Mouse (Mus musculus): ENCODE results near the gene Crybg1. TPM values are rescaled to one million over a fixed set of nuclear protein-coding genes. Genes with fewer than 3 reads are reported as not detected.

Gene Crybg1
- polyA plus RNA-seq, 1 experiment: 0.40 TPM

- H3K27ac ChIP-seq (ENCODE audit: insufficient read depth, low read length): no peak overlapping the region
- H3K4me1 ChIP-seq (ENCODE audit: control insufficient read depth, insufficient read depth, low read length): no peaks in the 10 kb centered on the region
- peak overlapping the region; percentile 28; the same call in 1 of the 2 replicates for H3K4me3 ChIP-seq (ENCODE audit: insufficient read depth, low read length)
- TF ChIP-seq CTCF (IDR thresholded peaks at IDR 0.05; ENCODE audit: extremely low read depth, insufficient read depth, low read length): no peak
Measured at GRCm38 (mm10) chr10:44002995-44003524, 145.6 kb downstream of the Crybg1 start.

GRCm38 (mm10) chr10:44002004-44002940 is 146.4 kb downstream of the Crybg1 start:
- TF ChIP-seq POLR2A (IDR thresholded peaks at IDR 0.05; ENCODE audit: extremely low read depth, insufficient read depth, low read length) (no peak), CTCF (IDR thresholded peaks at IDR 0.05; ENCODE audit: extremely low read depth, insufficient read depth, low read length) (peak; percentile 35; the same call in 1 of the 2 replicates)
- H3K4me3 ChIP-seq (ENCODE audit: insufficient read depth, low read length): no peak overlapping the region
- H3K4me1 ChIP-seq (ENCODE audit: control insufficient read depth, insufficient read depth, low read length): no peaks in the 10 kb centered on the region
- H3K27ac ChIP-seq (ENCODE audit: insufficient read depth, low read length): no peak overlapping the region

GRCm38 (mm10) chr10:44000156-44000865 is 148.3 kb downstream of the Crybg1 start:
- H3K4me3 ChIP-seq (ENCODE audit: insufficient read depth, low read length): no peak overlapping the region
- no peak for TF ChIP-seq CTCF (IDR thresholded peaks at IDR 0.05; ENCODE audit: extremely low read depth, insufficient read depth, low read length)
- TF ChIP-seq POLR2A (IDR thresholded peaks at IDR 0.05; ENCODE audit: extremely low read depth, insufficient read depth, low read length): no peak
- no peak overlapping the region for H3K27ac ChIP-seq (ENCODE audit: insufficient read depth, low read length)
- no peaks in the 10 kb centered on the region for H3K4me1 ChIP-seq (ENCODE audit: control insufficient read depth, insufficient read depth, low read length)

DNA sequence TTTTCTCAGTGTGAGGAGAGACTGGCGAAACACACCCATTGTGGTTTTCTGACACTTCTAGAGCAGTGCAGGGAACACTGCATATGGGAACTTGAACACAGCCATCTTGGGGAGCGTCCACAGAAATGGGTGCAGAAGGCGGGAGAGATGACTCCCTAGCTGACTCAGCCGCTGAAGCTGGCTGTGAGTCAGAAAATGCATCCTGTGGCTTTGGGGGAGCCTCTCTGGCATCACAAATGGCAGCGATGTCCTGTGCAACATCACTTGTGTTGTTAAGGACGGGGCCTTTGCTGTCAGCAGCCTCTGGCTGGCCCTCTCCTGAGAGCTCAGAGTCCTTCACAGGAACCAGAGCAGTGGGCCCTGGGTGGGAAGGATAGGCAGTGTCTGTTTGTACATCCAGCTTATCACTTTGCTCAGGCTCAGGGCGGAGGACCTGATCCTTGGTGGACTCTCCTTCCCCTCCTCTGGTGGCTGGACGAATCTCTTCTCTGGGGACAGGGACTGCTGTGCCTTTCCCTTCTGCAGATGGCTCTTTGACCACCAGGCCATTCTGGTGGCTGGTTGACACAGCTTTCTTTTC is 150.1 kb downstream of the Crybg1 start:
- Histone ChIP-seq H3K4me1 (ENCODE audit: control insufficient read depth, insufficient read depth, low read length) (no peaks in the 10 kb centered on the region), H3K4me3 (ENCODE audit: insufficient read depth, low read length) (no peak overlapping the region), H3K27ac (ENCODE audit: insufficient read depth, low read length) (no peak overlapping the region)
- TF ChIP-seq CTCF (IDR thresholded peaks at IDR 0.05; ENCODE audit: extremely low read depth, insufficient read depth, low read length) (no peak), POLR2A (IDR thresholded peaks at IDR 0.05; ENCODE audit: extremely low read depth, insufficient read depth, low read length) (no peak)

DNA sequence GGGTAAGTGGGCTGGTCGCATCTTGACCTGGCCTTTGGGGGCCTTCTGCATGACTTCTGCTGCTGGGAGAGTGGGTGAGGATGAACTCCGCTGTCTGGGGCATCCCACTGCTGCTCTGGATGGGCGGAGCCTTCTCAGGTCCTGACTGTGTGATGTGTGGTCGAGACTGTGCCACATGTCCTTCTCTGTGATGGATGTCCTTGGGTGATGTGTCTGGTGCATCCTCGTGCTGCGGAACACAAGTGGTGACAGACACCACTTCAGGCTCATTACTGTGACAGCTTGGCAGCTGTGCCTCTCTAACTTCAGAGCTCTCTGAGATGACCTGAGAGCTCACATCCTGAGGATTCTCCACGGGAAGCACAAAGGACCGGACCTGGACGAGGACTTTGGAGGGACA is 150.6 kb downstream of the Crybg1 start:
- no peak overlapping the region for H3K4me3 ChIP-seq (ENCODE audit: insufficient read depth, low read length)
- TF ChIP-seq CTCF (IDR thresholded peaks at IDR 0.05; ENCODE audit: extremely low read depth, insufficient read depth, low read length) (no peak), POLR2A (IDR thresholded peaks at IDR 0.05; ENCODE audit: extremely low read depth, insufficient read depth, low read length) (no peak)
- H3K4me1 ChIP-seq (ENCODE audit: control insufficient read depth, insufficient read depth, low read length): no peaks in the 10 kb centered on the region
- no peak overlapping the region for H3K27ac ChIP-seq (ENCODE audit: insufficient read depth, low read length)

DNA sequence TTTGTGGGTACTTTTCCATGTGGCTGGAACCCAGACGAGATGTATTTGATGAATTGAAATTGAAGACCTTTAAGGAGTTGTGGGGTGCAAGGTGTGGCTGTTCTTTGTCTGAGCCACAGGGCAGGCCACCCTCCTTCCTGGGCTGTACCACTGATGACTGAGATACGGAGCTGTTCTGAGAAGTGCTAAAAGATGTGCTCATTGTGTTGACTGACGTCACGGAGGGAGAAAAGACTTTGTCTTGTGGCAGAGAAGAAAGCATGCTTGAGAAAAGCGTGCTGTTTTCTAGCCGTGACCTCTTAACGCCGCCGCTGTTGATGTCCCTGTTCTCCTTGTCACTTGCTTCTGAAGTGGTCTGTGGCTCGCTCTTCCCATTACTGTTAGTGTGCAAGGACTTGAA is 151.4 kb downstream of the Crybg1 start:
- H3K27ac ChIP-seq (ENCODE audit: insufficient read depth, low read length): no peak overlapping the region
- TF ChIP-seq POLR2A (IDR thresholded peaks at IDR 0.05; ENCODE audit: extremely low read depth, insufficient read depth, low read length): no peak
- TF ChIP-seq CTCF (IDR thresholded peaks at IDR 0.05; ENCODE audit: extremely low read depth, insufficient read depth, low read length): no peak
- H3K4me3 ChIP-seq (ENCODE audit: insufficient read depth, low read length): no peak overlapping the region
- H3K4me1 ChIP-seq (ENCODE audit: control insufficient read depth, insufficient read depth, low read length): no peaks in the 10 kb centered on the region

GRCm38 (mm10) chr10:43995858-43996650 is 152.6 kb downstream of the Crybg1 start:
- TF ChIP-seq POLR2A (IDR thresholded peaks at IDR 0.05; ENCODE audit: extremely low read depth, insufficient read depth, low read length): no peak
- TF ChIP-seq CTCF (IDR thresholded peaks at IDR 0.05; ENCODE audit: extremely low read depth, insufficient read depth, low read length): no peak
- H3K4me3 ChIP-seq (ENCODE audit: insufficient read depth, low read length): no peak overlapping the region
- no peaks in the 10 kb centered on the region for H3K4me1 ChIP-seq (ENCODE audit: control insufficient read depth, insufficient read depth, low read length)
- H3K27ac ChIP-seq (ENCODE audit: insufficient read depth, low read length): no peak overlapping the region

DNA sequence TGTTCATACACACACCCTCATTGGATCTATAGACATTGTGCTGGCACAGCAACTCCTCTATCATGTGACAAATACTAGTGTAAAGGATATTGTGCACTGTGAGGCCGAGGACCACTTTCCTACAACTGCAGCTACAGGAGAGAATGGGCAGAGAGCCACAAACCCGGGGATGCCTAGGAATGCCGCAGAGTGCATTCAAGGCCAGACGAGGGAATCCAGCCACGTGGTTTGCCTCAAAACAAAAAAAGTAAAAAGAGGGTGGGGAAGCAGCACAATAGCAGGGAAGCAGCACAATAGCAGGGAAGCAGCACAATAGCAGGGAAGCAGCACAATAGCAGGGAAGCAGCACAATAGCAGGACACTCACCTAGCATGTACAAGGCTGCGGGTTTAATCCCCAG is 155.5 kb downstream of the Crybg1 start:
- TF ChIP-seq CTCF (IDR thresholded peaks at IDR 0.05; ENCODE audit: extremely low read depth, insufficient read depth, low read length): no peak
- no peak for TF ChIP-seq POLR2A (IDR thresholded peaks at IDR 0.05; ENCODE audit: extremely low read depth, insufficient read depth, low read length)
- Histone ChIP-seq H3K4me1 (ENCODE audit: control insufficient read depth, insufficient read depth, low read length) (no peaks in the 10 kb centered on the region), H3K27ac (ENCODE audit: insufficient read depth, low read length) (no peak overlapping the region), H3K4me3 (ENCODE audit: insufficient read depth, low read length) (no peak overlapping the region)

- H3K4me1 ChIP-seq (ENCODE audit: control insufficient read depth, insufficient read depth, low read length): no peaks in the 10 kb centered on the region
- no peak overlapping the region for H3K4me3 ChIP-seq (ENCODE audit: insufficient read depth, low read length)
- no peak for TF ChIP-seq POLR2A (IDR thresholded peaks at IDR 0.05; ENCODE audit: extremely low read depth, insufficient read depth, low read length)
- TF ChIP-seq CTCF (IDR thresholded peaks at IDR 0.05; ENCODE audit: extremely low read depth, insufficient read depth, low read length): no peak
- H3K27ac ChIP-seq (ENCODE audit: insufficient read depth, low read length): no peak overlapping the region
Measured at GRCm38 (mm10) chr10:43992506-43992905, 156.1 kb downstream of the Crybg1 start.

Measured in cortical plate, adult 2 months (tissue).